Mouse (Mus musculus): ENCODE data around the gene Homez. TPM values are rescaled to one million over a fixed set of nuclear protein-coding genes. Genes with fewer than 3 reads are reported as not detected.

The Homez gene
- polyA plus RNA-seq, 1 experiment: 1.6 TPM

- peaks cover 5% of the 10 kb centered on the region for H3K27me3 ChIP-seq (replicated peaks)
- H3K4me3 ChIP-seq (replicated peaks): peak overlapping the region; percentile 95
- H3K9me3 ChIP-seq: peaks cover 2% of the 10 kb centered on the region
- H3K36me3 ChIP-seq (replicated peaks; ENCODE audit: low read length): peaks cover 3% of the 10 kb centered on the region
- H3K4me1 ChIP-seq: peaks cover 37% of the 10 kb centered on the region
- TF ChIP-seq FLI1 (IDR thresholded peaks at IDR 0.05; ENCODE audit: low read length): no peak
- no peak for TF ChIP-seq GATA1 (IDR thresholded peaks at IDR 0.05; ENCODE audit: borderline replicate concordance, low read length)
Measured at GRCm38 (mm10) chr14:54875844-54876538, 5.2 kb upstream of the Homez start.

GRCm38 (mm10) chr14:54874165-54874564 lies 3.4 kb upstream of the Homez start:
- Histone ChIP-seq H3K9me3 (no peaks in the 10 kb centered on the region), H3K4me3 (replicated peaks) (no peak overlapping the region), H3K27me3 (replicated peaks) (peaks cover 5% of the 10 kb centered on the region), H3K36me3 (replicated peaks; ENCODE audit: low read length) (peaks cover 3% of the 10 kb centered on the region), H3K4me1 (peaks cover 37% of the 10 kb centered on the region)
- TF ChIP-seq FLI1 (IDR thresholded peaks at IDR 0.05; ENCODE audit: low read length) (no peak), GATA1 (IDR thresholded peaks at IDR 0.05; ENCODE audit: borderline replicate concordance, low read length) (no peak)

GRCm38 (mm10) chr14:54868026-54868425 lies 2.7 kb downstream of the Homez start:
- Histone ChIP-seq H3K4me1 (peaks cover 19% of the 10 kb centered on the region), H3K27me3 (replicated peaks) (no peaks in the 10 kb centered on the region), H3K4me3 (replicated peaks) (no peak overlapping the region), H3K9me3 (no peaks in the 10 kb centered on the region), H3K36me3 (replicated peaks; ENCODE audit: low read length) (no peaks in the 10 kb centered on the region)
- TF ChIP-seq GATA1 (IDR thresholded peaks at IDR 0.05; ENCODE audit: borderline replicate concordance, low read length) (no peak), FLI1 (IDR thresholded peaks at IDR 0.05; ENCODE audit: low read length) (no peak)

- no peak for TF ChIP-seq GATA1 (IDR thresholded peaks at IDR 0.05; ENCODE audit: borderline replicate concordance, low read length)
- TF ChIP-seq FLI1 (IDR thresholded peaks at IDR 0.05; ENCODE audit: low read length): no peak
- Histone ChIP-seq H3K9me3 (no peaks in the 10 kb centered on the region), H3K27me3 (replicated peaks) (no peaks in the 10 kb centered on the region), H3K4me3 (replicated peaks) (no peak overlapping the region), H3K36me3 (replicated peaks; ENCODE audit: low read length) (no peaks in the 10 kb centered on the region), H3K4me1 (peaks cover 14% of the 10 kb centered on the region)
Measured at GRCm38 (mm10) chr14:54866936-54867335, 3.8 kb downstream of the Homez start.

GRCm38 (mm10) chr14:54866268-54866667 lies 4.5 kb downstream of the Homez start:
- Histone ChIP-seq H3K9me3 (no peaks in the 10 kb centered on the region), H3K27me3 (replicated peaks) (no peaks in the 10 kb centered on the region)
- TF ChIP-seq GATA1 (IDR thresholded peaks at IDR 0.05; ENCODE audit: borderline replicate concordance, low read length): no peak
- TF ChIP-seq FLI1 (IDR thresholded peaks at IDR 0.05; ENCODE audit: low read length): no peak

GRCm38 (mm10) chr14:54865626-54866025 lies 5.1 kb downstream of the Homez start:
- no peaks in the 10 kb centered on the region for H3K27me3 ChIP-seq (replicated peaks)
- no peaks in the 10 kb centered on the region for H3K9me3 ChIP-seq
- no peaks in the 10 kb centered on the region for H3K36me3 ChIP-seq (replicated peaks; ENCODE audit: low read length)
- peaks cover 14% of the 10 kb centered on the region for H3K4me1 ChIP-seq
- H3K4me3 ChIP-seq (replicated peaks): no peak overlapping the region
- TF ChIP-seq GATA1 (IDR thresholded peaks at IDR 0.05; ENCODE audit: borderline replicate concordance, low read length) (no peak), FLI1 (IDR thresholded peaks at IDR 0.05; ENCODE audit: low read length) (no peak)

More at GRCm38 (mm10) chr14:54866268-54866667, 4.5 kb downstream of the Homez start:
- no peak overlapping the region for H3K4me3 ChIP-seq (replicated peaks)
- H3K4me1 ChIP-seq: peaks cover 14% of the 10 kb centered on the region
- H3K36me3 ChIP-seq (replicated peaks; ENCODE audit: low read length): no peaks in the 10 kb centered on the region

GRCm38 (mm10) chr14:54864313-54865036 lies 6.3 kb downstream of the Homez start:
- Histone ChIP-seq H3K36me3 (replicated peaks; ENCODE audit: low read length) (no peaks in the 10 kb centered on the region), H3K4me3 (replicated peaks) (peak overlapping the region; percentile 97), H3K4me1 (peaks cover 23% of the 10 kb centered on the region), H3K27me3 (replicated peaks) (no peaks in the 10 kb centered on the region), H3K9me3 (no peaks in the 10 kb centered on the region)
- TF ChIP-seq FLI1 (IDR thresholded peaks at IDR 0.05; ENCODE audit: low read length): no peak
- TF ChIP-seq GATA1 (IDR thresholded peaks at IDR 0.05; ENCODE audit: borderline replicate concordance, low read length): no peak

GRCm38 (mm10) chr14:54863501-54864312 lies 7.1 kb downstream of the Homez start:
- Histone ChIP-seq H3K9me3 (no peaks in the 10 kb centered on the region), H3K4me3 (replicated peaks) (peak overlapping the region; percentile 97), H3K27me3 (replicated peaks) (no peaks in the 10 kb centered on the region), H3K36me3 (replicated peaks; ENCODE audit: low read length) (no peaks in the 10 kb centered on the region), H3K4me1 (peaks cover 30% of the 10 kb centered on the region)
- TF ChIP-seq GATA1 (IDR thresholded peaks at IDR 0.05; ENCODE audit: borderline replicate concordance, low read length) (no peak), FLI1 (IDR thresholded peaks at IDR 0.05; ENCODE audit: low read length) (no peak)

GRCm38 (mm10) chr14:54860511-54860910 lies 10.2 kb downstream of the Homez start:
- Histone ChIP-seq H3K27me3 (replicated peaks) (no peaks in the 10 kb centered on the region), H3K4me3 (replicated peaks) (no peak overlapping the region), H3K4me1 (peaks cover 49% of the 10 kb centered on the region), H3K36me3 (replicated peaks; ENCODE audit: low read length) (peaks cover 24% of the 10 kb centered on the region), H3K9me3 (no peaks in the 10 kb centered on the region)
- no peak for TF ChIP-seq GATA1 (IDR thresholded peaks at IDR 0.05; ENCODE audit: borderline replicate concordance, low read length)
- TF ChIP-seq FLI1 (IDR thresholded peaks at IDR 0.05; ENCODE audit: low read length): no peak
